Mouse (Mus musculus) frontal cortex, postnatal 36 days (tissue): ENCODE measurements around the gene Kcnk5.
A peak's percentile ranks its signal among the peaks of the same experiment; 100 is the strongest.

Experiments
- DNase-seq, 2 experiments: peaks; one replicate each; pipeline ENCODE4 v3.0.0; 2022; ENCODE audit warnings: low spot score in 2 of 2

The Kcnk5 gene

GRCm38 (mm10) chr14:20114951-20115350, 66.7 kb downstream of the Kcnk5 start:
- DNase-seq = no peak

- peak; percentile 83 to 92 for DNase-seq
Observed at GRCm38 (mm10) chr14:20113964-20114363, 67.6 kb downstream of the Kcnk5 start.

- DNase-seq = no peak
Observed at GRCm38 (mm10) chr14:20113189-20113961, 68.2 kb downstream of the Kcnk5 start.

GRCm38 (mm10) chr14:20112218-20112617, 69.4 kb downstream of the Kcnk5 start:
- DNase-seq = no peak

- no peak for DNase-seq
Observed at GRCm38 (mm10) chr14:20110945-20111344, 70.7 kb downstream of the Kcnk5 start.

- DNase-seq = no peak
Observed at GRCm38 (mm10) chr14:20106271-20106670, 75.3 kb downstream of the Kcnk5 start.

GRCm38 (mm10) chr14:20103207-20103606, 78.4 kb downstream of the Kcnk5 start:
- DNase-seq = peak in 1 of 2 experiments; percentile 15

- DNase-seq = no peak
Observed at GRCm38 (mm10) chr14:20098061-20098460, 83.5 kb downstream of the Kcnk5 start.

GRCm38 (mm10) chr14:20094942-20095341, 86.7 kb downstream of the Kcnk5 start:
- no peak for DNase-seq

- no peak for DNase-seq
Observed at GRCm38 (mm10) chr14:20093493-20093892, 88.1 kb downstream of the Kcnk5 start.
